Mouse (Mus musculus): Measurements from ENCODE around the gene Avpr1a. TPM values are rescaled to one million over a fixed set of nuclear protein-coding genes. Genes with fewer than 3 reads are reported as not detected.
A peak's percentile ranks its signal among the peaks of the same experiment; 100 is the strongest.

Gene Avpr1a
- polyA plus RNA-seq, 1 experiment from 2014 or later, result 8.5 TPM

DNA sequence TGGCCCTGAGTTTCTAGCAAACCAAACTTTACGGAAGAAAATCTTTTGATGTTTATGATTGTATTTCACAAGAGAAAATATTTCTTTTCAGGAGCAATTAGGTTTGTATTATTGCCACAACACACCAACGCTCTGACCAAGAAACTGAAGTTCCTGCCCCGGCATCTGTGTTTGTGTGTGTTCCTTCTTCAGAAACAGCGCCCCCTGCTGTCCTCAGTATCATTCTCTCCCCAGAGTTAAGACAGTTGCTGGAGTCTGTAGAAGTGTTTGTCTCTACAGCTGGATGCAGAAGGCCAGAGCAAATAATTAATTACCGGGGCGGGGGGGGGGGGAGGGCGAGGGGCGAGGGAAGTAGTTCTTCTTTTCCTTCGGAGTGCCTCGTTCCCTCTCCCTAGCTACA is 1.0 kb upstream of the Avpr1a start:
- Histone ChIP-seq H3K9ac (ENCODE audit: low read depth, low read length) (no peak overlapping the region), H3K4me1 (replicated peaks; ENCODE audit: insufficient read depth, low read length) (peaks cover 6% of the 10 kb centered on the region; the same call in 1 of the 2 replicates), H3K36me3 (ENCODE audit: insufficient read depth, low read length) (no peaks in the 10 kb centered on the region), H3K27me3 (ENCODE audit: insufficient read depth, low read length) (peaks cover 20% of the 10 kb centered on the region), H3K9me3 (replicated peaks; ENCODE audit: low read length) (no peaks in the 10 kb centered on the region), H3K27ac (no peak overlapping the region), H3K4me3 (replicated peaks; ENCODE audit: low read depth, low read length) (no peak overlapping the region), H3K4me2 (ENCODE audit: low read length) (peak overlapping the region; percentile 59; the same call in 1 of the 2 replicates)
- TF ChIP-seq CTCF (IDR thresholded peaks at IDR 0.05; ENCODE audit: low read depth), result peak; percentile 74
- 19% methylated on average over 10 of the region's 10 CpGs for WGBS
- DNase-seq (ENCODE audit: low spot score), result peak; percentile 92
- no peak; the same call in 1 of the 2 replicates for ATAC-seq (replicated peaks; ENCODE audit: low FRiP score, low read depth)

DNA sequence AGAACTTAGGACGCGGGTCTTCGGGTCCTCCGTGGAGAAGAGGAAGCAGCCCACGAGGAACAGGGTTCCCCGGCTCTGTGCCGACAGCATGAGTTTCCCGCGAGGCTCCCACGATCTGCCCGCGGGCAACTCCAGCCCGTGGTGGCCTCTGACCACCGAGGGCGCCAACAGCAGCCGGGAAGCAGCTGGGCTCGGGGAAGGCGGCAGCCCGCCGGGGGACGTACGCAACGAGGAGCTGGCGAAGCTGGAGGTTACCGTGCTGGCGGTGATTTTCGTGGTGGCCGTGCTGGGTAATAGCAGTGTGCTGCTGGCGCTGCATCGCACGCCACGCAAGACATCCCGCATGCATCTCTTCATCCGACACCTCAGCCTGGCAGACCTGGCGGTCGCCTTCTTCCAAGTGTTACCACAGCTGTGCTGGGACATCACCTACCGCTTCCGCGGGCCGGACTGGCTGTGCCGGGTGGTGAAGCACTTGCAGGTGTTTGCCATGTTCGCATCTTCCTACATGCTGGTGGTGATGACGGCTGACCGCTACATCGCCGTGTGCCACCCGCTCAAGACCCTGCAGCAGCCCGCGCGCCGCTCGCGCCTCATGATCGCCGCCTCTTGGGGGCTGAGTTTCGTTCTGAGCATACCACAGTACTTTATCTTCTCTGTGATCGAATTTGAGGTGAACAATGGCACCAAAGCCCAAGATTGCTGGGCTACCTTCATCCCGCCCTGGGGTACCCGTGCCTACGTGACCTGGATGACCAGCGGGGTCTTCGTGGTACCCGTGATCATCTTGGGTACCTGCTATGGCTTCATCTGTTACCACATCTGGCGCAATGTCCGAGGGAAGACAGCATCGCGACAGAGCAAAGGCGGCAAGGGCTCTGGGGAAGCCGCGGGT is 665 bp downstream of the Avpr1a start:
- ATAC-seq (replicated peaks; ENCODE audit: low FRiP score, low read depth) (0 out of 2 replicates have a peak, but pooled peaks have one; percentile 17), DNase-seq (ENCODE audit: low spot score) (peak; percentile 39)
- peak; percentile 16 for TF ChIP-seq CTCF (IDR thresholded peaks at IDR 0.05; ENCODE audit: low read depth)
- Histone ChIP-seq H3K4me2 (ENCODE audit: low read length) (peak overlapping the region; percentile 59), H3K4me1 (replicated peaks; ENCODE audit: insufficient read depth, low read length) (peaks cover 6% of the 10 kb centered on the region; the same call in 1 of the 2 replicates), H3K27me3 (ENCODE audit: insufficient read depth, low read length) (peaks cover 20% of the 10 kb centered on the region), H3K9me3 (replicated peaks; ENCODE audit: low read length) (no peaks in the 10 kb centered on the region), H3K36me3 (ENCODE audit: insufficient read depth, low read length) (no peaks in the 10 kb centered on the region), H3K27ac (no peak overlapping the region), H3K9ac (ENCODE audit: low read depth, low read length) (peak overlapping the region; percentile 23; the same call in 1 of the 2 replicates), H3K4me3 (replicated peaks; ENCODE audit: low read depth, low read length) (peak overlapping the region; percentile 47)
- WGBS, result under 1% methylated on average over 70 of the region's 70 CpGs

DNA sequence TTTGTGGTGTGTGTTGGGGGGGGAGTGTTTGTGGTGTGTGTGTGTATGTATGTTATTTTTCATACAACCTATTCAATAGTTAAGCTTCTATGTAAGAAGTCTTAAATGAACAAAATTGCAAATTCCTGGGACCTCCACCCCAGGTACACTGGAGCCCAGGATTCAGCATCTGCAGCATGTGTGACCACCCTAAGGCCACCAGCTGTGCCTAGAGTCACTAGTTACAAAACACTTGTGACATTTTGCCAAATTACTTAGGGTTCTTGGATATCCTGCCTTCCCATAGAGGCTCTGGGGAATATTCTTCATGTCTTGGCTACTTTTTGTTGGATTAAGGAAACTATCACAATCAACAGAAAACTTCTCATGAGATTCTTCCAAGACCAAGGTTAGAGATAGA is 1.6 kb downstream of the Avpr1a start:
- no peak for ATAC-seq (replicated peaks; ENCODE audit: low FRiP score, low read depth)
- DNase-seq (ENCODE audit: low spot score), result no peak
- H3K27me3 ChIP-seq (ENCODE audit: insufficient read depth, low read length), result peaks cover 20% of the 10 kb centered on the region
- no peak for TF ChIP-seq CTCF (IDR thresholded peaks at IDR 0.05; ENCODE audit: low read depth)
- H3K9ac ChIP-seq (ENCODE audit: low read depth, low read length), result no peak overlapping the region
- peak overlapping the region; percentile 47; the same call in 1 of the 2 replicates for H3K4me3 ChIP-seq (replicated peaks; ENCODE audit: low read depth, low read length)
- peak overlapping the region; percentile 59 for H3K4me2 ChIP-seq (ENCODE audit: low read length)
- no peak overlapping the region for H3K27ac ChIP-seq
- H3K36me3 ChIP-seq (ENCODE audit: insufficient read depth, low read length), result no peaks in the 10 kb centered on the region
- H3K4me1 ChIP-seq (replicated peaks; ENCODE audit: insufficient read depth, low read length), result peaks cover 6% of the 10 kb centered on the region; the same call in 1 of the 2 replicates
- H3K9me3 ChIP-seq (replicated peaks; ENCODE audit: low read length), result no peaks in the 10 kb centered on the region

DNA sequence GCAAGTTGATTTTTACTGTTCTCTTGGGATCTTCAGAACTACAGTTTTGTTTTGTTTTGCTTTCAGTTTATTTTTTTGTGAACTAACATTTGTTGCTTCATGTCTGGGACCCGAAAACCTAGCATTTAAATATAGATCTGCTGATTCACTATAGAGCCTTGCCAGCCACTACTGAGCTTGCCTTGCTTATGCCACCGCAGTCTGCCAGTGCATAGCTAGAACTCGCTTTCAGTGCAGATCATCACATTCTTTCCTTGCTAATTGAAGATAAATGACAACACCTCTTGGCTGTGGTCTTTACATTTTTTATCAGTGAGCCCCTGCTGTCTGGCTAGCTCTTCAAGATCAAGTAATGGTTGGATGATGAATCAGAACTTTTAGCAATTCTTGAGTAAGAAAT is 5.2 kb downstream of the Avpr1a start:
- WGBS, result 84% methylated on average over 3 of the region's 3 CpGs
- H3K4me1 ChIP-seq (replicated peaks; ENCODE audit: insufficient read depth, low read length), result no peaks in the 10 kb centered on the region

DNA sequence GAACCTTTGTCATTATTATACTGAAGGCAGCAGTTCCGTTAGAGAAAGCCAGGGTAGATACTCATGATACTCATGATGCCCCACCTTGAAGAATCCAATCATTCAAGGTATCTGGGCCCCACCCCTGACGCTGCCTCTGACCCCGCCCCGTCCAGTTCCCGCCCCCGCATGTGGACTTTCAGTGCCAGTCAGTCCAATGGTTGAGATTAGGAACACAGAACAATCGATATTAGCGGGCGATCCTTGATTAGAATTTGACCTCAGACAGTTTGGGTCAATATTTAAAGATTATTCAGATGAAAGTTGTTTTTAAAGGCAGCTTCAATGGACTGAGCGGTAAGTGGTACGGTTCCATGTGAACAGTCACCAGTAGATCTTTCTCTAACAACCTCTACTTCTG is 7.5 kb downstream of the Avpr1a start:
- ATAC-seq (replicated peaks; ENCODE audit: low FRiP score, low read depth) (no peak), DNase-seq (ENCODE audit: low spot score) (no peak)
- Histone ChIP-seq H3K4me2 (ENCODE audit: low read length) (no peak overlapping the region), H3K4me3 (replicated peaks; ENCODE audit: low read depth, low read length) (no peak overlapping the region), H3K27me3 (ENCODE audit: insufficient read depth, low read length) (peaks cover 3% of the 10 kb centered on the region; the same call in 1 of the 2 replicates), H3K9me3 (replicated peaks; ENCODE audit: low read length) (no peaks in the 10 kb centered on the region), H3K36me3 (ENCODE audit: insufficient read depth, low read length) (no peaks in the 10 kb centered on the region), H3K9ac (ENCODE audit: low read depth, low read length) (no peak overlapping the region), H3K4me1 (replicated peaks; ENCODE audit: insufficient read depth, low read length) (no peaks in the 10 kb centered on the region), H3K27ac (no peak overlapping the region)
- WGBS, result 91% methylated on average over 11 of the region's 11 CpGs
- TF ChIP-seq CTCF (IDR thresholded peaks at IDR 0.05; ENCODE audit: low read depth), result no peak

More for the DNA sequence above, 5.2 kb downstream of the Avpr1a start:
- ATAC-seq (replicated peaks; ENCODE audit: low FRiP score, low read depth), result no peak
- Histone ChIP-seq H3K9ac (ENCODE audit: low read depth, low read length) (no peak overlapping the region), H3K9me3 (replicated peaks; ENCODE audit: low read length) (no peaks in the 10 kb centered on the region), H3K27ac (no peak overlapping the region), H3K36me3 (ENCODE audit: insufficient read depth, low read length) (no peaks in the 10 kb centered on the region), H3K4me3 (replicated peaks; ENCODE audit: low read depth, low read length) (no peak overlapping the region), H3K27me3 (ENCODE audit: insufficient read depth, low read length) (peaks cover 17% of the 10 kb centered on the region), H3K4me2 (ENCODE audit: low read length) (no peak overlapping the region)
- TF ChIP-seq CTCF (IDR thresholded peaks at IDR 0.05; ENCODE audit: low read depth), result no peak
- no peak for DNase-seq (ENCODE audit: low spot score)

DNA sequence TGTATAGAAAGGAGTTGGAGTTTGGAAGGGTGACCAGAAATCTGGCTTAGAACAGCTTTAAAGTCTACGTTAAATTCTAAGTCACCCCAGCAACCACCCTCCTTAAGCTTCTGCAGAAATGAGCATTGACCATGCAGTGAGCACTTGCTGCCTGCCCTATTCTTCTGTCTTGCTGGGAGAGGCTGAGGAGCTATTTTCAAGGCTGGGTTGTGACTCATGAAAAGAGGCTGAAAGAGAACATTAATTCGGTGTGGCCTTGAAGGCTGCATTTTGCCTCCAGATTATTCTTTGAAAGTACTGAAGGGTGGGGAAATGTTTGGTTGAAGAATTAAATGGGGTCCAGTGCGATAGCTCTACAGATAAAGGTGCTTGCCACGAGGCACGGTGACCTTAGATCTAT is 28.5 kb downstream of the Avpr1a start:
- H3K27me3 ChIP-seq (ENCODE audit: insufficient read depth, low read length), result no peaks in the 10 kb centered on the region

More for the DNA sequence above, 28.5 kb downstream of the Avpr1a start:
- Histone ChIP-seq H3K9ac (ENCODE audit: low read depth, low read length) (no peak overlapping the region), H3K27ac (no peak overlapping the region), H3K4me1 (replicated peaks; ENCODE audit: insufficient read depth, low read length) (no peaks in the 10 kb centered on the region), H3K4me2 (ENCODE audit: low read length) (no peak overlapping the region), H3K4me3 (replicated peaks; ENCODE audit: low read depth, low read length) (no peak overlapping the region), H3K36me3 (ENCODE audit: insufficient read depth, low read length) (no peaks in the 10 kb centered on the region), H3K9me3 (replicated peaks; ENCODE audit: low read length) (no peaks in the 10 kb centered on the region)
- ATAC-seq (replicated peaks; ENCODE audit: low FRiP score, low read depth), result no peak
- no peak for TF ChIP-seq CTCF (IDR thresholded peaks at IDR 0.05; ENCODE audit: low read depth)
- no peak for DNase-seq (ENCODE audit: low spot score)
- 82% methylated on average over 5 of the region's 5 CpGs for WGBS
